Mouse (Mus musculus) B cell, adult 2 months (primary cell): ENCODE data around the gene Ccdc58.
"Not testable (repeated sequence)": the region's sequence is repeated elsewhere in the genome, so short reads cannot be mapped to it uniquely, and the experiment has no call there.

Experiments used
- DNase-seq, 2 experiments: peaks; one replicate each; pipeline ENCODE4 v3.0.0; 2022

Ccdc58 gene

GRCm38 (mm10) chr16:36071450-36072379, at the start of gene Ccdc58, which contains the start of gene Fam162a:
Ccdc58 (plus strand) TSS chr16:36071685.
Fam162a (minus strand) TSS chr16:36071594.
- DNase-seq = peak; percentile 94

GRCm38 (mm10) chr16:36028120-36028519, 43.4 kb upstream of the Ccdc58 start:
- not testable (repeated sequence) for DNase-seq

GRCm38 (mm10) chr16:36040640-36041624, 30.6 kb upstream of the Ccdc58 start, which contains the start of gene Wdr5b:
Wdr5b (plus strand) TSS chr16:36041190.
- DNase-seq = peak; percentile 83 to 85

GRCm38 (mm10) chr16:36041625-36042020, 29.9 kb upstream of the Ccdc58 start:
- no peak for DNase-seq

- DNase-seq = no peak
Observed at GRCm38 (mm10) chr16:36043073-36043472, 28.4 kb upstream of the Ccdc58 start.

GRCm38 (mm10) chr16:36043964-36044363, 27.5 kb upstream of the Ccdc58 start:
- no peak for DNase-seq

- DNase-seq = no peak
Observed at GRCm38 (mm10) chr16:36047538-36047937, 23.9 kb upstream of the Ccdc58 start.

- no peak for DNase-seq
Observed at GRCm38 (mm10) chr16:36051491-36051890, 20.0 kb upstream of the Ccdc58 start.

- no peak for DNase-seq
Observed at GRCm38 (mm10) chr16:36053524-36054275, 17.8 kb upstream of the Ccdc58 start.

GRCm38 (mm10) chr16:36054920-36055319, 16.6 kb upstream of the Ccdc58 start:
- no peak for DNase-seq

- no peak for DNase-seq
Observed at GRCm38 (mm10) chr16:36056416-36056815, 15.1 kb upstream of the Ccdc58 start.

GRCm38 (mm10) chr16:36057933-36058475, 13.5 kb upstream of the Ccdc58 start:
- no peak for DNase-seq

- not testable (repeated sequence) for DNase-seq
Observed at GRCm38 (mm10) chr16:36062534-36062933, 9.0 kb upstream of the Ccdc58 start.

GRCm38 (mm10) chr16:36063315-36063714, 8.2 kb upstream of the Ccdc58 start:
- no peak for DNase-seq

- DNase-seq = no peak
Observed at GRCm38 (mm10) chr16:36064904-36065303, 6.6 kb upstream of the Ccdc58 start.

- no peak for DNase-seq
Observed at GRCm38 (mm10) chr16:36067694-36068093, 3.8 kb upstream of the Ccdc58 start.

- DNase-seq = no peak
Observed at GRCm38 (mm10) chr16:36068356-36068755, 3.1 kb upstream of the Ccdc58 start.

- no peak for DNase-seq
Observed at GRCm38 (mm10) chr16:36069819-36070575, 1.5 kb upstream of the Ccdc58 start.

GRCm38 (mm10) chr16:36071071-36071449, 425 bp upstream of the Ccdc58 start:
- DNase-seq = no peak

- no peak for DNase-seq
Observed at GRCm38 (mm10) chr16:36072410-36073011, 1.0 kb downstream of the Ccdc58 start.

GRCm38 (mm10) chr16:36074772-36075171, 3.3 kb downstream of the Ccdc58 start:
- DNase-seq = no peak
